Mouse (Mus musculus) stomach, embryonic 14.5 days (tissue): Measurements from ENCODE around the gene Pla2g4b. TPM values are rescaled to one million over a fixed set of nuclear protein-coding genes. Genes with fewer than 3 reads are reported as not detected.
A peak's percentile ranks its signal among the peaks of the same experiment; 100 is the strongest.

Experiments
- ATAC-seq: fragments of 200-750 bp; cut with Nextera tagmentation; 2 replicates; pipeline ENCODE4 v1.8.0; 2017; ENCODE audit warnings: low read depth, moderate TSS enrichment; ENCODE audit not compliant: insufficient number of reproducible peaks, insufficient read depth, low FRiP score
- H3K27ac ChIP-seq: fragments of 300-500 bp; sonication (generic); 2 replicates; pipeline ENCODE4 v1.5.1; 2014; ENCODE audit warnings: mild to moderate bottlenecking, low read length, moderate library complexity, mixed read lengths
- H3K27me3 ChIP-seq: fragments of 300-500 bp; sonication (generic); 2 replicates; pipeline ENCODE4 v1.6.1; 2014; ENCODE audit warnings: low read length, control low read depth, mixed read lengths; ENCODE audit not compliant: control insufficient read depth, insufficient read depth
- H3K36me3 ChIP-seq: fragments of 300-500 bp; sonication (generic); 2 replicates; pipeline ENCODE4 v1.6.1; 2014; ENCODE audit warnings: mild to moderate bottlenecking, control low read depth, low read length, moderate library complexity, mixed read lengths; ENCODE audit not compliant: control insufficient read depth, insufficient read depth
- H3K4me1 ChIP-seq: fragments of 300-500 bp; sonication (generic); 2 replicates; pipeline ENCODE4 v1.6.1; 2014; ENCODE audit warnings: low read length, control low read depth, mixed read lengths; ENCODE audit not compliant: control insufficient read depth, insufficient read depth
- H3K4me2 ChIP-seq: fragments of 300-500 bp; sonication (generic); replicated peaks from 2 replicates; pipeline ENCODE4 v1.6.1; 2014; ENCODE audit warnings: low read depth, low read length, control low read depth
- H3K4me3 ChIP-seq: fragments of 300-500 bp; sonication (generic); 2 replicates; pipeline ENCODE4 v1.5.1; 2014; ENCODE audit warnings: low read depth, low read length, control low read depth
- H3K9ac ChIP-seq: fragments of 300-500 bp; sonication (generic); replicated peaks from 2 replicates; pipeline ENCODE4 v1.6.1; 2014; ENCODE audit warnings: low read depth, mild to moderate bottlenecking, control low read depth, low read length, moderate library complexity, mixed read lengths
- H3K9me3 ChIP-seq: fragments of 300-500 bp; sonication (generic); 2 replicates; pipeline ENCODE4 v1.6.1; 2016; ENCODE audit warnings: low read depth, low read length, control low read depth; ENCODE audit not compliant: control insufficient read depth
- WGBS: fragments of 180-500 bp; shearing (Covaris S2); extraction: QIAGEN DNeasy Blood & Tissue Kit; methylation state at CpG from one replicate; pipeline ENCODE4 v1.1.7; 2014; 5-methylcytosine and 5-hydroxymethylcytosine counted together
- polyA plus RNA-seq: library from polyadenylated mRNA; unstranded; fragments of >200 nt; fragmentation: Nextera tagmentation; extraction: Ambion mirVana; gene quantifications from 2 replicates; pipeline ENCODE4 v1.2.1, GENCODE M21; 2014

Gene Pla2g4b
- polyA plus RNA-seq, 1 experiment from 2014 or later: 1.6 TPM

GRCm38 (mm10) chr2:120027950-120028331 lies 5.3 kb upstream of the Pla2g4b start:
- H3K27me3 ChIP-seq: no peaks in the 10 kb centered on the region
- 39% methylated on average over 3 of the region's 3 CpGs for WGBS
- peak overlapping the region; percentile 81 for H3K9ac ChIP-seq
- no peak for ATAC-seq
- H3K9me3 ChIP-seq: no peaks in the 10 kb centered on the region
- peak overlapping the region; percentile 79 for H3K4me2 ChIP-seq
- peaks cover 19% of the 10 kb centered on the region for H3K36me3 ChIP-seq
- H3K4me1 ChIP-seq: peaks cover 11% of the 10 kb centered on the region
- H3K4me3 ChIP-seq: peak overlapping the region; percentile 78
- peak overlapping the region; percentile 91 for H3K27ac ChIP-seq

GRCm38 (mm10) chr2:120030380-120030779 lies 2.8 kb upstream of the Pla2g4b start:
- no peak for ATAC-seq
- Histone ChIP-seq H3K4me1 (peaks cover 11% of the 10 kb centered on the region), H3K4me3 (no peak overlapping the region), H3K27ac (no peak overlapping the region), H3K4me2 (no peak overlapping the region), H3K27me3 (no peaks in the 10 kb centered on the region), H3K9me3 (no peaks in the 10 kb centered on the region), H3K9ac (no peak overlapping the region), H3K36me3 (peaks cover 22% of the 10 kb centered on the region)
- 84% methylated on average over 8 of the region's 8 CpGs for WGBS

DNA sequence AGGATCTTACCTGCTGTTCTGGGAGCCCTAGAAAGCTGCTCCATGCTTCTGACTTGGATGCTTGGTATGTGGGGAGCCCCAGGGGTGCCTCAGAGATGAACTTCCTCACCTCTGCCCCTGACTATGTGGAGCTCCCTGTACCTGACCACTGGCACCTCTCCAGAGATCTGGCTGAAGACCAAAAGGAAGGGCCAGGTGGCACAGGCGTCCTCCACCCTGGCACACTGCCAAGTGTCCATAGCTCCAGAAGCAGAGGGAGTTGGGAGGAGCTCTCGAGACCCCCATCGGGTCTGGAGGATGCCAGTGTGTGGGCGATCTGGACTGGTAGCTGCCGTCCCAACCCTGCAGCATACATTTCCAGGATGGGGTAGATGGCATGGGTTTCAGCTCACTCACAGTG lies 509 bp downstream of the Pla2g4b start:
- Histone ChIP-seq H3K4me1 (no peaks in the 10 kb centered on the region), H3K9ac (no peak overlapping the region), H3K4me2 (no peak overlapping the region), H3K27me3 (no peaks in the 10 kb centered on the region), H3K4me3 (no peak overlapping the region), H3K9me3 (no peaks in the 10 kb centered on the region), H3K36me3 (peaks cover 31% of the 10 kb centered on the region), H3K27ac (no peak overlapping the region)
- ATAC-seq: no peak
- WGBS: 72% methylated on average over 5 of the region's 5 CpGs

DNA sequence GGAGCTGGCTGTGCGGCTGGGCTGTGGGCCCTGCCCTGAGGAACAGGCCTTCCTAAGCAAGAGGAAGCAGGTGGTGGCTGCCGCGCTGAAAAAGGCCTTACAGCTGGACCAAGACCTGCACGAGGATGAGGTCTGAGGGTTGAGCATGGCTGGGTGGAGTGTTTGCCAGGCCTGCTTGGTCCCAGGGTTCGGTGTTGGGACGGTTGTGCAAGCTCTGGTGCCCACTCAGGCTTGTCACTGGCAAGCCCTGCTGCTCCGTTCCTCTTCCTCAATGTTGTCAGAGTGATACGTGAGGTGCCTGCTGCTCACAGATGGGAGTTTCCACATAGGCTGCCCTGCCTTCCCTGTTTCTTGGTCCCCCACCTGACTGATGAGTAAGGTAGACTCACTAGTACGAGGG lies 4.5 kb downstream of the Pla2g4b start:
- Histone ChIP-seq H3K9me3 (no peaks in the 10 kb centered on the region), H3K4me2 (no peak overlapping the region), H3K4me3 (no peak overlapping the region), H3K9ac (no peak overlapping the region), H3K36me3 (peaks cover 46% of the 10 kb centered on the region), H3K27me3 (no peaks in the 10 kb centered on the region), H3K4me1 (no peaks in the 10 kb centered on the region), H3K27ac (no peak overlapping the region)
- 92% methylated on average over 9 of the region's 9 CpGs for WGBS
- no peak for ATAC-seq

DNA sequence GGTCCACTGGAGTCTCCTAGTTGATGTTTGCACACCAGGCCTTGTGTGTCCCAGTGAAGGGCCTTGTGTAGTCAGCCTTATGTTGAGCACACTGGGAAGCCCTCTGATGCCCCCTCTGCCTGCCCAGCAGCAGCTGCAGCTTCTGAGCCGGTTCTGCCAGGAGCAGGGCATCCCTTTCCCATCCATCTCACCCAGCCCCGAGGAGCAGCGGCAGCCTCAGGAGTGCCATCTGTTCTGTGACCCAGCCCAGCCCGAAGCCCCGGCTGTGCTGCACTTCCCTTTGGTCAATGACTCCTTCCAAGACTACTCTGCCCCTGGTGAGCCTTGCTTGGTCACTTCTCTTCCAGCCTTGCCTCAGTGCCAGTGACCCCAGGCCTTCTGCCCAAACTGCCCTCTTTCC lies 7.8 kb downstream of the Pla2g4b start:
- no peak overlapping the region for H3K27ac ChIP-seq
- 0 out of 2 replicates have a peak, but pooled peaks cover 5% of the 10 kb centered on the region for H3K4me1 ChIP-seq
- 82% methylated on average over 5 of the region's 5 CpGs for WGBS
- no peaks in the 10 kb centered on the region for H3K9me3 ChIP-seq
- H3K9ac ChIP-seq: no peak overlapping the region
- no peaks in the 10 kb centered on the region for H3K27me3 ChIP-seq
- H3K4me2 ChIP-seq: no peak overlapping the region
- ATAC-seq: no peak
- peaks cover 32% of the 10 kb centered on the region for H3K36me3 ChIP-seq
- no peak overlapping the region for H3K4me3 ChIP-seq

- peaks cover 20% of the 10 kb centered on the region for H3K36me3 ChIP-seq
- no peak overlapping the region for H3K4me2 ChIP-seq
- H3K4me3 ChIP-seq: no peak overlapping the region
- no peaks in the 10 kb centered on the region for H3K9me3 ChIP-seq
- peaks cover 12% of the 10 kb centered on the region; the same call in 1 of the 2 replicates for H3K4me1 ChIP-seq
- peak; percentile 73 for ATAC-seq
- 0 out of 2 replicates have a peak overlapping the region, but pooled peaks have one; percentile 10 for H3K27ac ChIP-seq
- WGBS: 43% methylated on average over 4 of the region's 4 CpGs
- no peaks in the 10 kb centered on the region for H3K27me3 ChIP-seq
- no peak overlapping the region for H3K9ac ChIP-seq
These were observed 10.9 kb downstream of the Pla2g4b start for GRCm38 (mm10) chr2:120044101-120044603.

GRCm38 (mm10) chr2:120044676-120045075 lies 11.5 kb downstream of the Pla2g4b start:
- Histone ChIP-seq H3K9me3 (no peaks in the 10 kb centered on the region), H3K4me1 (peaks cover 12% of the 10 kb centered on the region; the same call in 1 of the 2 replicates), H3K4me2 (no peak overlapping the region), H3K27me3 (no peaks in the 10 kb centered on the region), H3K9ac (no peak overlapping the region), H3K36me3 (peaks cover 17% of the 10 kb centered on the region), H3K4me3 (no peak overlapping the region), H3K27ac (peak overlapping the region; percentile 39; the same call in 1 of the 2 replicates)
- no peak for ATAC-seq
- 69% methylated on average over 3 of the region's 3 CpGs for WGBS

- Histone ChIP-seq H3K27me3 (no peaks in the 10 kb centered on the region), H3K36me3 (peaks cover 4% of the 10 kb centered on the region; the same call in 1 of the 2 replicates), H3K27ac (no peak overlapping the region), H3K9me3 (no peaks in the 10 kb centered on the region), H3K4me2 (no peak overlapping the region), H3K4me1 (peaks cover 12% of the 10 kb centered on the region; the same call in 1 of the 2 replicates), H3K4me3 (no peak overlapping the region), H3K9ac (no peak overlapping the region)
- 0 out of 2 replicates have a peak, but pooled peaks have one; percentile 34 for ATAC-seq
- WGBS: 66% methylated on average over 14 of the region's 14 CpGs
These were observed 13.5 kb downstream of the Pla2g4b start for GRCm38 (mm10) chr2:120046486-120047310.
